Mouse (Mus musculus) cerebellum, adult (tissue): ENCODE measurements around the gene Larp4b.

Experiments
- ATAC-seq: cut with Nextera tagmentation; 2 replicates; pipeline ENCODE4 v1.9.2; 2017; ENCODE audit warnings: mild to moderate bottlenecking, moderate library complexity, mixed read lengths; ENCODE audit not compliant: insufficient number of reproducible peaks, low FRiP score, low TSS enrichment

Larp4b gene

DNA sequence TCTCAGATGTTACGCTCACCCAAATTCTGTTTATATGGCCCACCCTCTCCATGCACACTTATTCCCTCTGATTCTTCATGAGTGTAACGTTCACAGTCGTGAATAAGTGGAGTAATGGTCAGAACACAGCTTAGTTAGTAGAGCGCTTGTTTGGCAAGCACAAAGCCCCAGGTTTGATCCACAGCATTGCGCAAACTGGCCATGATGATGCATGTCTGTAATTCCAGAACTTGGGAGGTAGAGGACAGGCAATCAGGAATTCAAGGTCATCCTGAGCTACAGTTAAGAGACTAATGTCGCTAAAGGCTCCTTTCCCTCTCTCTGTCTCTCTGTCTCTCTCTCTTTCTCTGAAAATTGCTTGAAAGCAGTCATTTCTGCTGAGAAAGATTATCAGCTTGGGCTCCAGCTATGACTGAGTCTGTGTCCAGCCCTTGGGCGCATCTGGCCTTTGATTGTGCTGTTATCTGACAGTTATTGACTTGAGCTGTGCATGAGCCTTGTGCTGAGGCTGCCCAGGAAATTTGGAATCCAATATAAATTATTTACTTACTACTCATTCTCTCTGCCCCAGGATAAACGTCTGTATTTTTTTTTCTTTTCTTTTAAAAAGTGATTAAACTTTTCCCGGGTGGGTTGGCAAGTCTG, 129.2 kb downstream of the Larp4b start:
- ATAC-seq: no peak
